Mouse (Mus musculus) bone marrow, adult 2 months (tissue): ENCODE measurements around the gene Irgm1. TPM values are rescaled to one million over a fixed set of nuclear protein-coding genes. Genes with fewer than 3 reads are reported as not detected.

Experiments used
- H3K27ac ChIP-seq: fragments of 200-500 bp; 2 replicates; pipeline ENCODE4 v1.5.1; 2012; ENCODE audit warnings: low read depth, mild to moderate bottlenecking, control low read depth, inconsistent platforms, low read length; ENCODE audit not compliant: control insufficient read depth, poor library complexity, insufficient read depth
- H3K4me1 ChIP-seq: fragments of 200-500 bp; 2 replicates; pipeline ENCODE4 v1.6.1; 2011; ENCODE audit warnings: low read length; ENCODE audit not compliant: control insufficient read depth, insufficient read depth
- H3K4me3 ChIP-seq: fragments of 200-500 bp; replicated peaks from 2 replicates; pipeline ENCODE3; 2011; ENCODE audit warnings: mild to moderate bottlenecking, low read depth, low read length, control low read depth; ENCODE audit not compliant: control insufficient read depth
- CTCF ChIP-seq: fragments of 200-500 bp; IDR thresholded peaks from 2 replicates; pipeline ENCODE4 v1.5.1; 2011; ENCODE audit warnings: low read length, control low read depth; ENCODE audit not compliant: control insufficient read depth, insufficient read depth
- POLR2A ChIP-seq: fragments of 200-500 bp; IDR thresholded peaks from 2 replicates; pipeline ENCODE4 v1.6.1; 2011; ENCODE audit warnings: low read depth, mild to moderate bottlenecking, control low read depth, low read length, borderline replicate concordance; ENCODE audit not compliant: control insufficient read depth
- WGBS: fragments of 180-500 bp; shearing (Covaris S2); methylation state at CpG from one replicate; pipeline ENCODE4 v1.1.7; 2018; 5-methylcytosine and 5-hydroxymethylcytosine counted together
- polyA plus RNA-seq: library from polyadenylated mRNA; stranded (reverse); fragments of >200 nt; gene quantifications from 2 replicates; pipeline ENCODE4 v1.2.4, GENCODE M21; 2011; ENCODE audit warnings: low replicate concordance; ENCODE audit not compliant: missing spikeins, insufficient read depth, insufficient read length

Irgm1 gene
- polyA plus RNA-seq, 1 experiment: 21.3 TPM

GRCm38 (mm10) chr11:48820308-48820674 lies 51.2 kb downstream of the Irgm1 start:
- H3K4me1 ChIP-seq: peaks cover 1% of the 10 kb centered on the region; the same call in 1 of the 2 replicates
- H3K27ac ChIP-seq: no peak overlapping the region
- no peak for TF ChIP-seq CTCF
- no peak for TF ChIP-seq POLR2A
- no peak overlapping the region for H3K4me3 ChIP-seq

DNA sequence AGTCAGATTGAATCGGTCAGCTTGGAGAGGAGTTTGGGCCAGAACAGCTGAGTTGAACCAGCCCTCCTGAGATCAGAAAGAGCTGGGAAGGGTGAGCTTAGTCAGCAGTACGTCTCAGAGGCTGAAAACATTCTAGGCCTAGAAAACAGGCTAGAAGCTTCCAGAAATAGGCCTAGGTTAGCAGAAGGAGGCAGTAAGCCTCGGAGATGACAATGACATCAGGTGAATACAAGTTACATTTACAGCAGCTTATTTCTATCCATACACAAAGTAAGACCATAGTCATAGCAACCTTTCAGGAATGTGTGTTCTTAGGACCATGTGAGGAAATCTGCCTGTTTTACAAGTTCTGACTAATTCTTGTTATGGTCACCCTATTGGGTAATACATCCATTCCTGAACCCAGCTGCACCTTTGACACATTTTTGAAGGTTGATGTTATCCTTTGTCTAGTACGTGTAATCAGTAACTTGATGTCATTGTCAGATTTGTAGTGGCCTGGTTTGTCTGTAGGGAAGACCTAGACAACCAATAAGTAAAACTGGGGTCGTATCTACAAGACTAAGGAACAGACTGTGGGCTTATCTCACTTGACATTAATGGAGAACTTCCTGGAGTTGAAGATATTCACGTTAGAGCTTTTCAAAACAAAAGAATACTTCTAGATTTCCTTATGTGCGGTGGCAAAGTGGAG lies 51.7 kb downstream of the Irgm1 start:
- TF ChIP-seq CTCF: no peak
- TF ChIP-seq POLR2A: no peak
- Histone ChIP-seq H3K4me3 (no peak overlapping the region), H3K27ac (no peak overlapping the region), H3K4me1 (peaks cover 1% of the 10 kb centered on the region; the same call in 1 of the 2 replicates)
- 54% methylated on average over 7 of the region's 7 CpGs for WGBS

GRCm38 (mm10) chr11:48818346-48818745 lies 53.1 kb downstream of the Irgm1 start:
- WGBS: under 1% methylated on average over 16 of the region's 16 CpGs
- Histone ChIP-seq H3K4me3 (peak overlapping the region; percentile 75), H3K4me1 (peaks cover 1% of the 10 kb centered on the region; the same call in 1 of the 2 replicates), H3K27ac (no peak overlapping the region)
- no peak for TF ChIP-seq CTCF
- TF ChIP-seq POLR2A: no peak

DNA sequence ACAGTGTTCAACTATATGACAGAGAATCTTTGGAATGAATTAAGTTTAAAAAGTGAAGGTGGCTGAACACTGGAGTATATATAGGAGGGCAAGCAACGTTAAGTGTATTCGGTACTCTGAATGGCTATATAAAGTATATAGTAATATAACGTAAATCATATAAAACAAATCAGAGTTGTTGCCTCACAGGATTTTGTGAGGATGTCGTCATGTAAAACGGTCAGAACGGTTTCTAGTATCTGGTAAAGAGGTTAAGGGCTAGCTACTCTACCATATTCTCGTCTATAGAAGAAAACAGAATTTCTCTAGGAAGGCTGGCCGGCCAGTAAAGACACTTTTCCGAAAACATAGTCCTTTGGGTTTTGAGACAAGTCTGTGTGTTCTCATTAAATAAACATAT lies 53.7 kb downstream of the Irgm1 start:
- H3K4me1 ChIP-seq: peaks cover 1% of the 10 kb centered on the region; the same call in 1 of the 2 replicates

GRCm38 (mm10) chr11:48816800-48817665 lies 54.5 kb downstream of the Irgm1 start, which contains the start of gene Trim41:
Trim41 (minus strand) TSS chr11:48817353.
- under 1% methylated on average over 73 of the region's 77 CpGs for whole genome bisulfite sequencing
- H3K4me1 ChIP-seq: peaks cover 1% of the 10 kb centered on the region; the same call in 1 of the 2 replicates
- TF ChIP-seq POLR2A (peak; percentile 84), CTCF (no peak; the same call in 1 of the 2 replicates)
- H3K4me3 ChIP-seq: peak within 1 kb of the TSS; percentile 99
- H3K27ac ChIP-seq: peak within 1 kb of the TSS; percentile 99

More for the DNA sequence above, 53.7 kb downstream of the Irgm1 start:
- H3K4me3 ChIP-seq: peak overlapping the region; percentile 99
- no peak for TF ChIP-seq POLR2A
- TF ChIP-seq CTCF: no peak
- WGBS: 3% methylated on average over 9 of the region's 9 CpGs
- peak overlapping the region; percentile 99; the same call in 1 of the 2 replicates for H3K27ac ChIP-seq

DNA sequence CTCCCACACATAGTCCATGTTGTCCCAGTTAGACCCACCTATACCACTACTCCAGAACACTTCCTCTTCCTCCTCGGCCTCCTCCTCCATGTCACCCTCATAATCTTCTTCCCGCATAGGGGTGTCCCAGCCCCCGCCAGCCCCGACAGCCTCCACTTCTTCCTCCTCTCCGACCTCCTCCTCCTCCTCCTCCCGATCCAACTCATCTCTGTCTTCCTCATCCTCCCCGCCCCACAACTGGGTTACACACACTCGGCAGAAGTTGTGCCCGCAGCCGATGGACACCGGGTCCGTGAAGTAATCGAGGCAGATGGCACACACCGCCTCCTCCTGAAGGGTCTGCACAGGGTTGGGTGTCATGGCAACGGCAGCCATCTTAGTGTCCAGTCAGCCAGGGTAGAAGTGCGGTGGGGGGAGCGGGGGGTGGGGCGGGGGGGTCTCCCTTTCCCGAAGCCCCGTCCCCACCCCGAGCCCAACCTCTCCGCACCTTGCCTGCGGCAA lies 55.2 kb downstream of the Irgm1 start:
- TF ChIP-seq POLR2A: no peak
- TF ChIP-seq CTCF: no peak
- H3K27ac ChIP-seq: peak overlapping the region; percentile 69
- WGBS: 2% methylated on average over 20 of the region's 23 CpGs

GRCm38 (mm10) chr11:48815851-48816250 lies 55.6 kb downstream of the Irgm1 start:
- peak overlapping the region; percentile 89 for H3K4me3 ChIP-seq
- no peak overlapping the region for H3K27ac ChIP-seq
- peaks cover 1% of the 10 kb centered on the region; the same call in 1 of the 2 replicates for H3K4me1 ChIP-seq
- TF ChIP-seq POLR2A (no peak), CTCF (0 out of 2 replicates have a peak, but pooled peaks have one; percentile 17)
- WGBS: 46% methylated on average over 16 of the region's 16 CpGs

More for the DNA sequence above, 55.2 kb downstream of the Irgm1 start:
- Histone ChIP-seq H3K4me3 (peak overlapping the region; percentile 89), H3K4me1 (peaks cover 1% of the 10 kb centered on the region; the same call in 1 of the 2 replicates)

DNA sequence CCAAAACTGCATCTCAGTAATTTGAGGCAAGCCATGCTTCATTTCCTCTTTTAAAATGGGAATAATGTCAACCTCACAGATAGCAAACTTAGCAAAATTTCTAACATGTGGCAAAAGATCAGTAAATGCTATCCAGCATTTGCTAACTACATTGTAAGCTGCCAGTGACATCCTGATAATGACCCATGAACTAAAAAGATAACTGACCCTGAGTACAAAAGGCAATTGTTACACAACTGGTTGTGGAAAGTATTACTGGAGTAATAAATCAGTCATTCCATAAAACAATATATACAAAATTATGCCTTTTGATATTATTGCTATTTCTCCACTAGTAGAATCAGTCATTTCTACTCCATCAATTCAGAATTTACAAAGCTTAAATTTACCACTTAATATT lies 57.7 kb downstream of the Irgm1 start:
- no peak overlapping the region for H3K4me3 ChIP-seq
- no peak for TF ChIP-seq POLR2A
- TF ChIP-seq CTCF: no peak
- H3K4me1 ChIP-seq: peaks cover 1% of the 10 kb centered on the region; the same call in 1 of the 2 replicates
- no peak overlapping the region for H3K27ac ChIP-seq

Other genes starting within 250 kb of the Irgm1 start
- 1,856 and 2,313 TPM in 2 replicates for gene Rack1, start 71.4 kb downstream of the Irgm1 start, polyA plus RNA-seq
- gene Trim41, start 54.3 kb downstream of the Irgm1 start, polyA plus RNA-seq: 39.7 and 51.0 TPM in 2 replicates
- 8.4 and 14.4 TPM in 2 replicates for gene Trim7, start 45.5 kb downstream of the Irgm1 start, polyA plus RNA-seq
- 43.1 and 76.8 TPM in 2 replicates for gene Gm12184, start 45.0 kb downstream of the Irgm1 start, polyA plus RNA-seq
- gene Gm5431, start 30.5 kb upstream of the Irgm1 start, polyA plus RNA-seq: 2.0 TPM in 1 of 2 replicates, not detected in the other
- gene Psme2b, start 74.5 kb upstream of the Irgm1 start, polyA plus RNA-seq: 16.9 and 66.0 TPM in 2 replicates
- 0.88 and 2.1 TPM in 2 replicates for gene Olfr56, start 107.2 kb upstream of the Irgm1 start, polyA plus RNA-seq
- 5.1 and 7.9 TPM in 2 replicates for gene 9930111J21Rik1, start 107.7 kb upstream of the Irgm1 start, polyA plus RNA-seq
- not detected in 2 replicates for gene Gm12185, start 120.5 kb upstream of the Irgm1 start, polyA plus RNA-seq
- 7.3 and 8.9 TPM in 2 replicates for gene Tgtp1, start 122.5 kb upstream of the Irgm1 start, polyA plus RNA-seq
- 9.1 and 13.8 TPM in 2 replicates for gene 9930111J21Rik2, start 179.6 kb upstream of the Irgm1 start, polyA plus RNA-seq
- gene Tgtp2, start 192.5 kb upstream of the Irgm1 start, polyA plus RNA-seq: 7.7 TPM in 1 of 2 replicates, not detected in the other
- gene Ifi47, start 204.9 kb upstream of the Irgm1 start, polyA plus RNA-seq: 18.2 and 26.2 TPM in 2 replicates
- gene Olfr1396, start 243.2 kb upstream of the Irgm1 start, polyA plus RNA-seq: not detected in 2 replicates